Comparison of ENCODE assay signal across 20 mouse cellular contexts in genomic region chr8:57293441-57293840, GRCm38 (mm10). TPM values are rescaled to one million over a fixed set of nuclear protein-coding genes. Genes with fewer than 3 reads are reported as not detected.
"Had no signal": no experiment of that assay in that cellular context is flagged by ENCODE, and none has a peak within 500 bp of the region (broad histone marks: within the 10 kb centered on the region; RNA-seq: fewer than 3 reads in every experiment).

No protein-coding gene starts in this region.

- H3K36me3 ChIP-seq: limb, embryonic 15.5 days; liver, embryonic 13.5 days; midbrain, embryonic 12.5 days; neural tube, embryonic 13.5 days had no signal

- H3K27me3 ChIP-seq: limb, embryonic 15.5 days; liver, embryonic 13.5 days; midbrain, embryonic 12.5 days; neural tube, embryonic 13.5 days had no signal

- DNase-seq: kidney, adult 11 months; kidney, postnatal 10 days; kidney, postnatal 4 days; left cerebral cortex, postnatal 4 days; liver, embryonic 13.5 days; liver, postnatal 0 days; right cerebral cortex, adult 18-20 months; right cerebral cortex, postnatal 25 days; thymus, adult 18-20 months; thymus, postnatal 25 days had no signal

- H3K4me3 ChIP-seq: limb, embryonic 15.5 days; liver, embryonic 13.5 days; midbrain, embryonic 12.5 days; neural tube, embryonic 13.5 days had no signal

- H3K4me1 ChIP-seq: limb, embryonic 15.5 days; liver, embryonic 13.5 days; midbrain, embryonic 12.5 days; neural tube, embryonic 13.5 days had no signal

- H3K9me3 ChIP-seq: limb, embryonic 15.5 days; liver, embryonic 13.5 days; midbrain, embryonic 12.5 days; neural tube, embryonic 13.5 days had no signal

- H3K27ac ChIP-seq: limb, embryonic 15.5 days; liver, embryonic 13.5 days; midbrain, embryonic 12.5 days; neural tube, embryonic 13.5 days had no signal

RNA-seq across cellular contexts. Expression of gene Hand2, which starts 27.3 kb away (rescaled TPM):
- total RNA-seq: layer of hippocampus, adult 8-10 months; layer of hippocampus, postnatal 14 days; left cerebral cortex, adult 18-20 months; left cerebral cortex, postnatal 10 days; left cerebral cortex, postnatal 4 days; megakaryocyte-erythroid progenitor cell, adult 5-6 weeks had no signal
- polyA plus RNA-seq: kidney, embryonic 14.5 days; midbrain, embryonic 12.5 days; midbrain, embryonic 16.5 days had no signal
